11 mouse cellular contexts compared by ENCODE assay signal in genomic region chr5:42211554-42212338, GRCm38 (mm10).
"Had no signal": no experiment of that assay in that cellular context is flagged by ENCODE, and none has a peak within 500 bp of the region (broad histone marks: within the 10 kb centered on the region; RNA-seq: fewer than 3 reads in every experiment).

No protein-coding gene starts in this region.

- H3K9ac ChIP-seq: kidney, embryonic 15.5 days; liver, embryonic 15.5 days; neural tube, embryonic 15.5 days had no signal

- H3K9me3 ChIP-seq: kidney, embryonic 15.5 days; limb, embryonic 10.5 days; liver, embryonic 15.5 days; neural tube, embryonic 15.5 days had no signal

- ATAC-seq: lung, postnatal 0 days had no signal

- H3K4me3 ChIP-seq: kidney, embryonic 15.5 days; limb, embryonic 10.5 days; liver, embryonic 15.5 days; neural tube, embryonic 15.5 days had no signal

- H3K27ac ChIP-seq: kidney, embryonic 15.5 days; limb, embryonic 10.5 days; liver, embryonic 15.5 days; neural tube, embryonic 15.5 days; stomach, postnatal 0 days had no signal

- H3K27me3 ChIP-seq: kidney, embryonic 15.5 days; liver, embryonic 15.5 days; neural tube, embryonic 15.5 days had no signal

- DNase-seq: kidney, postnatal 14 days; lung, adult 2 months; lung, postnatal 36 days; thymus, postnatal 4 days had no signal

- H3K4me1 ChIP-seq: kidney, embryonic 15.5 days; limb, embryonic 10.5 days; liver, embryonic 15.5 days; neural tube, embryonic 15.5 days had no signal

- H3K4me2 ChIP-seq: kidney, embryonic 15.5 days; liver, embryonic 11.5 days; liver, embryonic 15.5 days; neural tube, embryonic 15.5 days had no signal

- H3K36me3 ChIP-seq: kidney, embryonic 15.5 days; limb, embryonic 10.5 days; liver, embryonic 15.5 days; neural tube, embryonic 15.5 days had no signal
